Mouse (Mus musculus): ENCODE measurements at regions not wholly inside any gene's neighbourhood (a gene's known extent, or its start where the extent isn't known, plus 50 kb on each side); places are given as distances from the start of the nearest gene placed in this dataset.
A peak's percentile ranks its signal among the peaks of the same experiment; 100 is the strongest.

GRCm38 (mm10) chr6:16064691-16065090 lies 344.2 kb downstream of the Mdfic start:
- Histone ChIP-seq H3K9me3 (no peaks in the 10 kb centered on the region), H3K4me3 (no peak overlapping the region), H3K4me2 (no peak overlapping the region), H3K36me3 (no peaks in the 10 kb centered on the region), H3K27ac (no peak overlapping the region), H3K9ac (no peak overlapping the region), H3K4me1 (replicated peaks) (no peaks in the 10 kb centered on the region), H3K27me3 (no peaks in the 10 kb centered on the region)
- WGBS = 84% methylated on average over 8 of the region's 8 CpGs
- ATAC-seq (ENCODE audit: low FRiP score) = no peak

DNA sequence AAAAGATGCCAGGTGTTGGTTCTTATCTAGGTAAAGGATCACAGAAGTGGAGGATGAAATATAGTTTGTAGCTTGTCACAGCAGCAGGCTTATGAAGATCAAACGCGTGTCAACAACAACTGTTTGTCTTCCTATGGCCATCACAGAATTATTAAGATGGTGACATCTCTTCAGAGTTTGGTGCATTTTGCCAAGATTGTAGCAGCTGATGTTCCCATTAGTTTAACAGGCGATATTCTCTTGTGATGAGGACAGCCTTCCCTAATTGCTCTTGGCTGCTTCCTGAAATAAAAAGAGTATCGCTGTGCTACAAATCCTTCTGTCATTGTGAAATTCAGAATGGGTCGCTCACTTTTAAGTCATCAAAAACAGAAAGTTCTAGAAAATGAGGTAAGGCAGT lies 344.7 kb downstream of the Mdfic start:
- no peak overlapping the region for H3K27ac ChIP-seq
- no peaks in the 10 kb centered on the region for H3K9me3 ChIP-seq
- H3K9ac ChIP-seq = no peak overlapping the region
- 79% methylated on average over 5 of the region's 5 CpGs for WGBS
- no peaks in the 10 kb centered on the region for H3K36me3 ChIP-seq
- H3K4me2 ChIP-seq = no peak overlapping the region
- H3K27me3 ChIP-seq = no peaks in the 10 kb centered on the region
- no peaks in the 10 kb centered on the region for H3K4me1 ChIP-seq (replicated peaks)
- ATAC-seq (ENCODE audit: low FRiP score) = no peak
- H3K4me3 ChIP-seq = no peak overlapping the region

DNA sequence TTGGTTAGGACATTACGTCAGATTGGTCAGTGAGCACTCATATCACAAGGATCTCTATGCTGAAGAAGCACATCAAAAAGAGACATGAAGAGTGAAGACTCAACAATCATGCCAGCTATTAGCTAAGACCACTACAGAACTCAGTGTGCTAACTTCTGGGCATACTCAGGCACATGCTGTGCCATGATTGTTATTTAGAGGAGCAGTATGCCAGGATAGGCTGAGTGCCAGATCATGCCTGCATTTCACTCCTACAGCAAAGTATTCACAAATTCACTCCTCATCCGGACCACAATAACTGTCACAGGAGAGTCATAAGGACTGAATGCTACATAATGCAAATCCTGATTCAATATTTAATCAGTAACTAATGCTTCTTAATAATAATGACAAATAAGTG lies 355.8 kb downstream of the Mdfic start:
- Histone ChIP-seq H3K9ac (no peak overlapping the region), H3K36me3 (no peaks in the 10 kb centered on the region), H3K4me1 (replicated peaks) (peaks cover 5% of the 10 kb centered on the region; the same call in 1 of the 2 replicates), H3K4me3 (no peak overlapping the region), H3K27me3 (no peaks in the 10 kb centered on the region), H3K4me2 (no peak overlapping the region), H3K9me3 (no peaks in the 10 kb centered on the region), H3K27ac (no peak overlapping the region)
- no peak for ATAC-seq (ENCODE audit: low FRiP score)
- 87% methylated on average over 2 of the region's 2 CpGs for WGBS

- H3K4me2 ChIP-seq = no peak overlapping the region
- no peaks in the 10 kb centered on the region for H3K36me3 ChIP-seq
- H3K4me1 ChIP-seq (replicated peaks) = peaks cover 5% of the 10 kb centered on the region; the same call in 1 of the 2 replicates
- H3K27me3 ChIP-seq = no peaks in the 10 kb centered on the region
- H3K9me3 ChIP-seq = no peaks in the 10 kb centered on the region
- H3K9ac ChIP-seq = no peak overlapping the region
- WGBS = 77% methylated on average over 4 of the region's 4 CpGs
- ATAC-seq (ENCODE audit: low FRiP score) = peak; percentile 59; the same call in 1 of the 2 replicates
- H3K4me3 ChIP-seq = no peak overlapping the region
- H3K27ac ChIP-seq = no peak overlapping the region
Observed at GRCm38 (mm10) chr6:16077195-16077810, 356.8 kb downstream of the Mdfic start.

GRCm38 (mm10) chr6:16077917-16078316 lies 357.5 kb downstream of the Mdfic start:
- ATAC-seq (ENCODE audit: low FRiP score) = 0 out of 2 replicates have a peak, but pooled peaks have one; percentile 36
- H3K27me3 ChIP-seq = no peaks in the 10 kb centered on the region
- no peak overlapping the region for H3K4me3 ChIP-seq
- no peak overlapping the region for H3K4me2 ChIP-seq
- no peaks in the 10 kb centered on the region for H3K36me3 ChIP-seq
- H3K9ac ChIP-seq = no peak overlapping the region
- H3K4me1 ChIP-seq (replicated peaks) = peaks cover 5% of the 10 kb centered on the region; the same call in 1 of the 2 replicates
- H3K9me3 ChIP-seq = no peaks in the 10 kb centered on the region
- H3K27ac ChIP-seq = no peak overlapping the region

- Histone ChIP-seq H3K27me3 (no peaks in the 10 kb centered on the region), H3K9me3 (no peaks in the 10 kb centered on the region), H3K4me3 (no peak overlapping the region), H3K27ac (no peak overlapping the region), H3K9ac (no peak overlapping the region), H3K36me3 (no peaks in the 10 kb centered on the region), H3K4me1 (replicated peaks) (no peaks in the 10 kb centered on the region), H3K4me2 (no peak overlapping the region)
- WGBS = 88% methylated on average over 7 of the region's 7 CpGs
- ATAC-seq (ENCODE audit: low FRiP score) = no peak
Observed at GRCm38 (mm10) chr6:16086952-16087537, 366.6 kb downstream of the Mdfic start.

DNA sequence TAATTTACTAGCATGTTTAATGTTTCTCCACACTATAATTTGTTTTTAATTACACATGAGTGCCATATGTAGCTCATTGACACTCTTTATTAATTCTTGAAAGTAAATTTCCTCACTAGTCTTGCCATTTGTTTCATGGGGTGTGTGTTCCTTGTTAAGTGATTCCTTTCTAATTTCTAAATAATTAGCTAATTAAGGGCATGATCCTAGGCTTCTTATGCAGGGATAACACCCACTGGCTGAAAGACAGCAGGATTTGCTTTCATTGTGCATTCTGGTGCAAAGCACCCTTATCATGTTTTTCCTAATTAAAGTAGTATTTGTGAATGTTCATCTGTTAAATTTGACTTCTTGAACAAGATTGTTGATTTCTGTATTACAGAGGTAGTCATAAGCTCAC lies 378.3 kb downstream of the Mdfic start:
- no peaks in the 10 kb centered on the region for H3K27me3 ChIP-seq
- H3K9me3 ChIP-seq = no peaks in the 10 kb centered on the region
- ATAC-seq (ENCODE audit: low FRiP score) = no peak
- H3K4me3 ChIP-seq = no peak overlapping the region
- no peak overlapping the region for H3K4me2 ChIP-seq
- H3K4me1 ChIP-seq (replicated peaks) = no peaks in the 10 kb centered on the region
- no peak overlapping the region for H3K9ac ChIP-seq
- no peak overlapping the region for H3K27ac ChIP-seq
- no peaks in the 10 kb centered on the region for H3K36me3 ChIP-seq

DNA sequence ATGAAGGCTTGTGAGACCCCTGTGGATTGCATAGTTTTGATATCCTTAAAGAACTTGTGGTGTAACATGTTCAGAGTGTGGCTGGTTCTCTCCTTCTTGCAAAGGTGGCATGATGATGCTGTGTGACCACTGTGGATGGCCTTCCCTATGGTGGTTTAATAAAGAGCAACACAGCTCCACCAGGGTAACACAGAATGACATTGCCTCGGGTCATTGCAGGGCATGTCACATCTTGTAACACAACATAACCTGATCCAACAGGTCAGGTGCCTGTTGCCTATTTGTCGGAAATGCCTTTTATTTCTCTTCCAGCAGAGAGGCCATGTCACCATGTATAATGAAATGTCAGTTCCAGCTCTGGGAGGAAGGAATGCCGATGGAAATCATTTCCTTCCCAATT lies 420.5 kb downstream of the Mdfic start:
- Histone ChIP-seq H3K9me3 (no peaks in the 10 kb centered on the region), H3K4me1 (replicated peaks) (no peaks in the 10 kb centered on the region), H3K27ac (no peak overlapping the region), H3K36me3 (no peaks in the 10 kb centered on the region), H3K9ac (no peak overlapping the region), H3K4me2 (no peak overlapping the region), H3K4me3 (no peak overlapping the region), H3K27me3 (no peaks in the 10 kb centered on the region)
- WGBS = 67% methylated on average over 3 of the region's 3 CpGs
- no peak for ATAC-seq (ENCODE audit: low FRiP score)

GRCm38 (mm10) chr6:16144538-16144937 lies 424.1 kb downstream of the Mdfic start:
- no peak for ATAC-seq (ENCODE audit: low FRiP score)
- Histone ChIP-seq H3K4me2 (no peak overlapping the region), H3K27me3 (no peaks in the 10 kb centered on the region), H3K27ac (no peak overlapping the region), H3K9ac (no peak overlapping the region), H3K9me3 (no peaks in the 10 kb centered on the region), H3K4me1 (replicated peaks) (no peaks in the 10 kb centered on the region), H3K4me3 (no peak overlapping the region), H3K36me3 (no peaks in the 10 kb centered on the region)
- 80% methylated on average over 6 of the region's 6 CpGs for WGBS

DNA sequence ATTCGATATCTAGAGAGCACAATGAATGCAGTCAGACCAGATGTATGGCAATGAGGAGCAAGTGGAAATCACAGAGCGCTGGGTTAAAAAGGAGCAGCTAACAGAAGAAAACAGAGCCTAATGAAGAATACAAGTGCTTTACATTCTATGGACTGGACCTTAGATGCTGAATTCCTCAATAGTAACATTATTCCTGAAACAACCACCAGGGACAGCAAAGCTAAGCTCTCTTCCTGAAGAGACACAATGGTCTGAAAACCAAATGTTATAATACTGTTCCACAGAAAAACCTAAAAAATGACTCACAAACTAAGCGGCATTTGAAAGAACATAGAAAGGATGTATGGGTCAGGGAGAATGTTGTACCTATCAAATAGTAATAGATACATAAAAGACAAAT lies 430.1 kb downstream of the Mdfic start:
- Histone ChIP-seq H3K36me3 (no peaks in the 10 kb centered on the region), H3K4me1 (replicated peaks) (no peaks in the 10 kb centered on the region), H3K9me3 (no peaks in the 10 kb centered on the region), H3K4me3 (no peak overlapping the region), H3K27ac (no peak overlapping the region), H3K4me2 (no peak overlapping the region), H3K27me3 (no peaks in the 10 kb centered on the region), H3K9ac (no peak overlapping the region)
- ATAC-seq (ENCODE audit: low FRiP score) = no peak
- WGBS = 86% methylated on average over 3 of the region's 3 CpGs

GRCm38 (mm10) chr6:16151478-16151877 lies 431.0 kb downstream of the Mdfic start:
- no peak overlapping the region for H3K9ac ChIP-seq
- no peak overlapping the region for H3K27ac ChIP-seq
- no peak overlapping the region for H3K4me3 ChIP-seq
- no peaks in the 10 kb centered on the region for H3K36me3 ChIP-seq
- H3K27me3 ChIP-seq = no peaks in the 10 kb centered on the region
- H3K4me2 ChIP-seq = no peak overlapping the region
- no peaks in the 10 kb centered on the region for H3K4me1 ChIP-seq (replicated peaks)
- no peak for ATAC-seq (ENCODE audit: low FRiP score)
- no peaks in the 10 kb centered on the region for H3K9me3 ChIP-seq

DNA sequence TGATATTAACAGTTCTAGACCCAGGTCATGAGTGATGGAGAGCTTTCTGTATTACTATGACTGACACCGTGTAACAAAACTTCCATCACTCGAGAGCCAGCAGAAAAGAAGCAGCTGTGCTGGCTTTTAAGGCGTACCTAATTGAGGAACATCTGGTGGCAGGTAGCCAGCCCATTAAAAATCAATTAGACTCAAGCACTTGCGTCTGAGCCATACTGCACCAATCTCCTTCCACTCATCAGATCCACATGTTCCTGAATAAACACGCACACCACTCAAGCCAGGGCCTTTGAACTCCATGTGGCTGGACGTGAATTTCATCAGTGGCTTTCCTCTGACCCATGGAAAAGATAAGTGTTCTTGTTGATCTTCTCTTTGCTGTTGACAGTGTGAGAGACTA lies 432.2 kb downstream of the Mdfic start:
- H3K27me3 ChIP-seq = no peaks in the 10 kb centered on the region
- H3K4me2 ChIP-seq = no peak overlapping the region
- WGBS = 51% methylated on average over 6 of the region's 6 CpGs
- no peaks in the 10 kb centered on the region for H3K9me3 ChIP-seq
- no peaks in the 10 kb centered on the region for H3K36me3 ChIP-seq
- no peak overlapping the region for H3K4me3 ChIP-seq
- H3K4me1 ChIP-seq (replicated peaks) = no peaks in the 10 kb centered on the region
- no peak overlapping the region for H3K27ac ChIP-seq
- H3K9ac ChIP-seq = no peak overlapping the region
- no peak for ATAC-seq (ENCODE audit: low FRiP score)

DNA sequence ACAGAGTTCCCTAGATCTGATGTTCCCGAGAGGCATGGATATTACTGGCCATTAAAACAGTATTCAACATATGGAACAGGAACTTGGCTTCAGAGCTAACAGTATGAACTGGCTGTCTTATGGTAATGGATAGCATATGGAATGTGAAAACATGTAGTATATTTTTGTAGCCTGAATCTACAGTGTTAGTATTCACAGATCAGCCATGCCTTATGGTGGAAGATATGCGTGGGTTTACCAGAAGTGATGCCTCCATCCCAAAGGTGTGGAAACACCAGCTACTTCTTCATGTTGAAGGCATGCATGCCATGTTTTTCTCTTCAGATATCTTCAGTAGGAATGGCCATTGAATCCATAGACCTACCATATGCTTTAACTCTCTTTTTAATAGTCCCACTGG lies 444.6 kb downstream of the Mdfic start:
- Histone ChIP-seq H3K4me1 (replicated peaks) (no peaks in the 10 kb centered on the region), H3K9me3 (no peaks in the 10 kb centered on the region), H3K27ac (no peak overlapping the region), H3K4me2 (no peak overlapping the region), H3K36me3 (no peaks in the 10 kb centered on the region), H3K9ac (no peak overlapping the region), H3K27me3 (no peaks in the 10 kb centered on the region), H3K4me3 (no peak overlapping the region)
- ATAC-seq (ENCODE audit: low FRiP score) = no peak
- WGBS = 91% methylated on average over 2 of the region's 2 CpGs

All from hindbrain, embryonic 13.5 days (tissue).